Mouse (Mus musculus) bone marrow, adult 2 months (tissue): ENCODE results near the gene Med13.

ENCODE experiments used
- CTCF ChIP-seq: fragments of 200-500 bp; IDR thresholded peaks from 2 replicates; pipeline ENCODE4 v1.5.1; 2011; ENCODE audit warnings: low read length, control low read depth; ENCODE audit not compliant: control insufficient read depth, insufficient read depth
- POLR2A ChIP-seq: fragments of 200-500 bp; IDR thresholded peaks from 2 replicates; pipeline ENCODE4 v1.6.1; 2011; ENCODE audit warnings: low read depth, mild to moderate bottlenecking, control low read depth, low read length, borderline replicate concordance; ENCODE audit not compliant: control insufficient read depth

DNA sequence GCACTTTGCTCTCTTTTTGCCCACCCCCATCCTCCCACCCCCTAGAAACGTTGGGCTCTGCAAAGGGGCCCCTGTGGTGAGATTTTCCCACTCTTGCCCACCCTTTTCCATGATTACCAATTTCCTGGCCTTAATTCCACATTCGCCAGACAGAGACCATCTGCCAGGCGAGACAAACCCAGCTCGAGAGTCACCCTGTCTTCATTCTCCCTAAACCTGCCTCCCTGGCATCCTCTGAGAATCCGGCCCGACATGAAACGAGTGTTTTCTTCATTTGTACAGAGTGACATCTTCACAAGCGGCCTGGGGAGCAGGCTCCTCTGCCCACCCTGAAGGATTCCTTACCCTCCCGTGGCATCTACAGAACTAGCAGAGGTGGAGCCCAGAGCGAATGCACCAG is 29.2 kb upstream of the Med13 start:
- TF ChIP-seq CTCF: no peak
- no peak for TF ChIP-seq POLR2A
